Mouse (Mus musculus) limb, embryonic 15.5 days (tissue): Measurements from ENCODE around the gene Cyp2d9. TPM values are rescaled to one million over a fixed set of nuclear protein-coding genes. Genes with fewer than 3 reads are reported as not detected.
"Not testable (repeated sequence)": the region's sequence is repeated elsewhere in the genome, so short reads cannot be mapped to it uniquely, and the experiment has no call there.

Experiments
- ATAC-seq: fragments of 200-750 bp; cut with Nextera tagmentation; 2 replicates; pipeline ENCODE4 v1.8.0; 2017; ENCODE audit warnings: low read depth, moderate TSS enrichment; ENCODE audit not compliant: insufficient number of reproducible peaks, low FRiP score, low TSS enrichment
- H3K27ac ChIP-seq: fragments of 300-500 bp; sonication (generic); 2 replicates; pipeline ENCODE4 v1.5.1; 2015; ENCODE audit warnings: moderate library complexity, mild to moderate bottlenecking, inconsistent platforms
- H3K27me3 ChIP-seq: fragments of 300-500 bp; sonication (generic); 2 replicates; pipeline ENCODE4 v1.6.1; 2015; ENCODE audit warnings: inconsistent platforms
- H3K36me3 ChIP-seq: fragments of 300-500 bp; sonication (generic); 2 replicates; pipeline ENCODE4 v1.6.1; 2015; ENCODE audit warnings: inconsistent platforms
- H3K4me1 ChIP-seq: fragments of 300-500 bp; sonication (generic); 2 replicates; pipeline ENCODE4 v1.6.1; 2015; ENCODE audit warnings: inconsistent platforms
- H3K4me2 ChIP-seq: fragments of 300-500 bp; sonication (generic); 2 replicates; pipeline ENCODE4 v1.6.1; 2015; ENCODE audit warnings: mild to moderate bottlenecking, inconsistent platforms
- H3K4me3 ChIP-seq: fragments of 300-500 bp; sonication (generic); 2 replicates; pipeline ENCODE4 v1.5.1; 2015; ENCODE audit warnings: mild to moderate bottlenecking, inconsistent platforms
- H3K9ac ChIP-seq: fragments of 300-500 bp; sonication (generic); 2 replicates; pipeline ENCODE4 v1.6.1; 2015; ENCODE audit warnings: inconsistent platforms
- H3K9me3 ChIP-seq: fragments of 300-500 bp; sonication (generic); 2 replicates; pipeline ENCODE4 v1.6.1; 2016; ENCODE audit warnings: inconsistent platforms
- WGBS: fragments of 180-500 bp; shearing (Covaris S2); methylation state at CpG from one replicate; pipeline ENCODE4 v1.1.7; 2015; 5-methylcytosine and 5-hydroxymethylcytosine counted together
- polyA plus RNA-seq: library from polyadenylated mRNA; unstranded; fragments of >200 nt; fragmentation: Nextera tagmentation; extraction: Ambion mirVana; gene quantifications from 2 replicates; pipeline ENCODE4 v1.2.1, GENCODE M21; 2015

Gene Cyp2d9
- polyA plus RNA-seq = 0.23 TPM in 1 of 2 replicates, not detected in the other

GRCm38 (mm10) chr15:82433137-82433536 is at the start of gene Cyp2d9:
TSS of gene Cyp2d9 (plus strand) at chr15:82433437.
- Histone ChIP-seq H3K4me1 (no peaks in the 10 kb centered on the region), H3K4me2 (no peak within 1 kb of the TSS), H3K36me3 (no peaks in the 10 kb centered on the region), H3K27me3 (no peaks in the 10 kb centered on the region), H3K9me3 (0 out of 2 replicates have a peak, but pooled peaks cover 5% of the 10 kb centered on the region), H3K27ac (no peak within 1 kb of the TSS), H3K4me3 (no peak within 1 kb of the TSS), H3K9ac (no peak within 1 kb of the TSS)
- no peak for ATAC-seq

GRCm38 (mm10) chr15:82385729-82386128 is 47.5 kb upstream of the Cyp2d9 start:
- Histone ChIP-seq H3K4me2 (no peak overlapping the region), H3K9me3 (no peaks in the 10 kb centered on the region), H3K4me1 (peaks cover 1% of the 10 kb centered on the region; the same call in 1 of the 2 replicates), H3K4me3 (no peak overlapping the region), H3K36me3 (no peaks in the 10 kb centered on the region), H3K27ac (no peak overlapping the region), H3K9ac (no peak overlapping the region), H3K27me3 (no peaks in the 10 kb centered on the region)
- no peak for ATAC-seq
- WGBS = 89% methylated on average over 2 of the region's 2 CpGs

- ATAC-seq, H3K36me3 ChIP-seq, H3K27ac ChIP-seq, H3K9me3 ChIP-seq, H3K27me3 ChIP-seq, H3K9ac ChIP-seq, H3K4me2 ChIP-seq, H3K4me3 ChIP-seq, H3K4me1 ChIP-seq: not testable (repeated sequence)
- 93% methylated on average over 10 of the region's 10 CpGs for WGBS
Observed at GRCm38 (mm10) chr15:82389916-82390315, 43.3 kb upstream of the Cyp2d9 start.

- ATAC-seq = not testable (repeated sequence)
Observed at GRCm38 (mm10) chr15:82393922-82394321, 39.3 kb upstream of the Cyp2d9 start, which contains the start of gene Cyp2d11. TSS of gene Cyp2d11 (minus strand) at chr15:82394022.

GRCm38 (mm10) chr15:82395955-82396354 is 37.3 kb upstream of the Cyp2d9 start:
- H3K4me1 ChIP-seq, H3K36me3 ChIP-seq, H3K9me3 ChIP-seq, H3K9ac ChIP-seq, H3K27ac ChIP-seq, H3K27me3 ChIP-seq, H3K4me3 ChIP-seq, H3K4me2 ChIP-seq, ATAC-seq: not testable (repeated sequence)
- WGBS = 78% methylated on average over 3 of the region's 3 CpGs

More at GRCm38 (mm10) chr15:82393922-82394321, 39.3 kb upstream of the Cyp2d9 start, which contains the start of gene Cyp2d11:
- not testable (repeated sequence) for H3K4me2 ChIP-seq, H3K36me3 ChIP-seq, H3K4me1 ChIP-seq, H3K9ac ChIP-seq, H3K4me3 ChIP-seq, H3K9me3 ChIP-seq, H3K27me3 ChIP-seq, H3K27ac ChIP-seq
- 85% methylated on average over 2 of the region's 2 CpGs for WGBS

GRCm38 (mm10) chr15:82401516-82401915 is 31.7 kb upstream of the Cyp2d9 start:
- Histone ChIP-seq H3K27me3 (no peaks in the 10 kb centered on the region), H3K9me3 (no peaks in the 10 kb centered on the region), H3K4me3 (no peak overlapping the region), H3K4me1 (no peaks in the 10 kb centered on the region), H3K36me3 (no peaks in the 10 kb centered on the region), H3K9ac (no peak overlapping the region), H3K4me2 (no peak overlapping the region), H3K27ac (no peak overlapping the region)
- 64% methylated on average over 2 of the region's 2 CpGs for WGBS
- ATAC-seq = no peak

GRCm38 (mm10) chr15:82402106-82402505 is 31.1 kb upstream of the Cyp2d9 start:
- no peaks in the 10 kb centered on the region for H3K36me3 ChIP-seq
- no peak overlapping the region for H3K4me3 ChIP-seq
- ATAC-seq = no peak
- H3K9me3 ChIP-seq = no peaks in the 10 kb centered on the region
- no peaks in the 10 kb centered on the region for H3K4me1 ChIP-seq
- no peaks in the 10 kb centered on the region for H3K27me3 ChIP-seq
- no peak overlapping the region for H3K9ac ChIP-seq
- no peak overlapping the region for H3K4me2 ChIP-seq
- no peak overlapping the region for H3K27ac ChIP-seq

GRCm38 (mm10) chr15:82402741-82403140 is 30.5 kb upstream of the Cyp2d9 start:
- 76% methylated on average over 6 of the region's 6 CpGs for WGBS

GRCm38 (mm10) chr15:82403606-82404005 is 29.6 kb upstream of the Cyp2d9 start:
- Histone ChIP-seq H3K9me3 (no peaks in the 10 kb centered on the region), H3K36me3 (no peaks in the 10 kb centered on the region), H3K4me2 (no peak overlapping the region), H3K27ac (no peak overlapping the region), H3K27me3 (no peaks in the 10 kb centered on the region), H3K4me1 (no peaks in the 10 kb centered on the region), H3K9ac (no peak overlapping the region), H3K4me3 (no peak overlapping the region)
- ATAC-seq = no peak
- 96% methylated on average over 9 of the region's 9 CpGs for WGBS

More at GRCm38 (mm10) chr15:82402741-82403140, 30.5 kb upstream of the Cyp2d9 start:
- Histone ChIP-seq H3K4me2 (no peak overlapping the region), H3K9me3 (no peaks in the 10 kb centered on the region), H3K4me3 (no peak overlapping the region), H3K36me3 (no peaks in the 10 kb centered on the region), H3K27ac (no peak overlapping the region), H3K9ac (no peak overlapping the region), H3K27me3 (no peaks in the 10 kb centered on the region), H3K4me1 (no peaks in the 10 kb centered on the region)
- no peak for ATAC-seq

- no peaks in the 10 kb centered on the region for H3K4me1 ChIP-seq
- no peaks in the 10 kb centered on the region for H3K9me3 ChIP-seq
- ATAC-seq = no peak
- H3K4me3 ChIP-seq = no peak overlapping the region
- H3K27me3 ChIP-seq = no peaks in the 10 kb centered on the region
- H3K4me2 ChIP-seq = no peak overlapping the region
- no peak overlapping the region for H3K9ac ChIP-seq
- H3K27ac ChIP-seq = no peak overlapping the region
- H3K36me3 ChIP-seq = no peaks in the 10 kb centered on the region
- WGBS = 82% methylated on average over 3 of the region's 3 CpGs
Observed at GRCm38 (mm10) chr15:82404163-82404562, 29.1 kb upstream of the Cyp2d9 start.

GRCm38 (mm10) chr15:82406981-82407380 is 26.3 kb upstream of the Cyp2d9 start, which contains the start of gene Cyp2d10:
TSS of gene Cyp2d10 (minus strand) at chr15:82407195.
- Histone ChIP-seq H3K4me2 (no peak within 1 kb of the TSS), H3K4me1 (no peaks in the 10 kb centered on the region), H3K4me3 (no peak within 1 kb of the TSS), H3K9ac (no peak within 1 kb of the TSS), H3K36me3 (no peaks in the 10 kb centered on the region), H3K9me3 (no peaks in the 10 kb centered on the region), H3K27ac (no peak within 1 kb of the TSS), H3K27me3 (no peaks in the 10 kb centered on the region)
- ATAC-seq = no peak
- WGBS = 93% methylated on average over 6 of the region's 6 CpGs

- Histone ChIP-seq H3K9me3 (no peaks in the 10 kb centered on the region), H3K4me1 (no peaks in the 10 kb centered on the region), H3K36me3 (no peaks in the 10 kb centered on the region), H3K27me3 (no peaks in the 10 kb centered on the region), H3K9ac (no peak overlapping the region), H3K27ac (no peak overlapping the region), H3K4me3 (no peak overlapping the region), H3K4me2 (no peak overlapping the region)
- 78% methylated on average over 4 of the region's 4 CpGs for WGBS
- no peak for ATAC-seq
Observed at GRCm38 (mm10) chr15:82407536-82407935, 25.7 kb upstream of the Cyp2d9 start.
